Mouse (Mus musculus) fibroblast of lung, adult 2 months (primary cell): ENCODE data around the gene Scmh1.
A peak's percentile ranks its signal among the peaks of the same experiment; 100 is the strongest.

Source experiments
- DNase-seq: peaks from one replicate; pipeline ENCODE4 v3.0.0-alpha.2; 2011; ENCODE audit warnings: low read depth

The Scmh1 gene

DNA sequence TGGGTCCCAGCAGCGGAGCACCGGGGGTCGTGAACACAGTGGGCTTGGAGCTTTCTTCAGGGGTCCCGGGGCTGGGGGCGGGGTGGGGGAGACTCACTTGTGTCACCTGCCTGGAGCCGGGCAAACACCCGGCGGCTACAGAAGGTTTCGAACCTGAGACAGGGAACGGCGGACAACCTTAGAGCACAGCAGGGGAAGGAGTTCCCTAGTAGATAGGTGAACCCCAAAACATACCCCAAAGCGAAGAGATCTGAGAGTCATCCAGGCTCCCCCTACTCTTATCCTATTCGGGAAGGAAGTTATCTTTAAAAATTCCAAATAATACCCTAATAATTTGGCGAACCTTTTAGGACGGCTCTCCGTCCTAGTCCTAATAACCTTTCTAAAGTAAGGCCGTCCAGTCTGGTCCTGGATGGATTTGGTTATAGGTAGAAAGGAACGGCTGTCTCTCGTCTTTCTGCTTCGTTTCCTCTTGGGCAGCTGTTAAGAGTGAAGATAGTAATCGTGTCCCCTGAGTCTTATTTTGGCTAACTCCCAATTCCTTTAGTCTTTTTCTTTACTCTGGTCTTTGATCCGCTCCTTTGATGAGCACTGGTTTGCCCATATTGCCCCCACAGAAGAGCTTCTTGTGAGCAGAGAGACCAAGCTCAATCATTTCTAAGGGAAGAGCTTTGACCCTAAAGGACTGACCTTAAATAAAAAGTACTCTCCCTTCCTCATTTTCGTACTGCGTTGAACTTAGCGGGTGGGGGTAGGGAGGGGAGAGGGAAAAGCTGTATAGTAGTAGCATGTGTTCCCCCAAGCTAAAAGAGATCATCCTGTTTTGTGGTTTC lies 941 bp downstream of the Scmh1 start:
- DNase-seq, result no peak

DNA sequence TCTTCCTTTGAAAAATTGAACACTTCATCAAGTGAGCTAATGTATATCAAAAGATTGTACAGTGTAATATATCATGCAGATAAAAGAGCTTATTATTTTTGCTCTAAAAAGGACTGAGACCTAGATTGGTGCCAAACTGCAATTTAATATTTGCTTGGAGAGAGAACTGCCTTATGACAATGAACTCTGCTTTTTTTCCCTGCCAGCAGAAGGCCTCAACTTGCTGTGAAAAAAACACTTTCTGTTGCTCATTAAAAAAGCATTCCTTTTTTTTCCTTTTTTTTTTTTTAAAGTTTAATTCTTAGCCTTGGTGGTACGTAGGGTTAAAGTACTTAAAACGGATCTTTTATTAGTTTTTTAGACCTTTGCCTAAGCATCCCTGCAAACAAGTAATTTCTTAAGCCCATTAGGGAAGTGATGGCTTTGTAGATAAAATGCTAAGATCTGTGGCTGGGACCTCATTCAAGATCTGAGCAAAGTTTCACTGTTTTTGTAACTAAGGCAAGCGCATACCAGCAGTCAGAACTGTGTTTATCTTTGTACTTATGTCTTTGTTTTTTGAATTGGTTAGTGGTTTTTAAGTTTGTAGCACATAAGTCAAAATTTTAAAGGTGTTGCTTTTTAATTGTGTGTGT lies 1.7 kb downstream of the Scmh1 start:
- no peak for DNase-seq

DNA sequence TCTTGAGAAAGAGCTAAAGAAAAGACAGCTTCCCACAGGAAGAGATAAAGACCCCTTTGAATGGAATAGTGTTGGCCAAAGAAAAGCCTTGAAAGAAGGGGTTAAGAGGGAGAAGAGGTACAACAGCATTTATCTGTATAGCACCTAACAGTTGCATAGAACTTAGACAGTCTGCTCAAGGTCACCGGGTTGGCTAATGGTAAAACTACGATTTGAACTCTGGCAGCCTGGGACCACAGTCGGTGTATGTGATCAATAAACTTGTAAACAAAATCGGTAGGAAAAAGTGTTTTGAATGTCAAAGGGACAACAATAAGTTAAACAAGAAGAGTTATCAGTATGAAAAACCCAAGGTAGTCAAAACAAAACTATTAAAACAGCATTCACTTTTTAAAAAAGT lies 13.0 kb downstream of the Scmh1 start:
- DNase-seq, result no peak

DNA sequence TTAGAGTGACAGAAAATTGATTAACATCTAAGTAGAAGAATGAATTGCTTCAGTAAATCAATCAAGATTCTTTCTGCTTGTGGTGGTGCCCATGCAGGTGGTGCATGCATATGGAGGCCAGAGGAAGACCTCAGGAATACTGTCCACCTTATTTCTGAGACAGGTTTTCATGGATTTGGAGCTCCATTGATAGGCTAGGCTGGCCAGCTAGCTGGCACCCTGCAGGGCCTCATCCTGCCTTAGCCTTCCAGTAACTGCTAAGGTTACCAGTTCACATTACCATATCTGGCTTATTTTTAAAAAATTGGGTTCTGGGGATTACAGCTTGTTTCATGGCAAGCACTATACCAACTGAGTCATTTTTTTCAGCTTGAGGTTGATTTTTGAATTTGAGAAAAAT lies 15.1 kb downstream of the Scmh1 start:
- DNase-seq, result no peak

DNA sequence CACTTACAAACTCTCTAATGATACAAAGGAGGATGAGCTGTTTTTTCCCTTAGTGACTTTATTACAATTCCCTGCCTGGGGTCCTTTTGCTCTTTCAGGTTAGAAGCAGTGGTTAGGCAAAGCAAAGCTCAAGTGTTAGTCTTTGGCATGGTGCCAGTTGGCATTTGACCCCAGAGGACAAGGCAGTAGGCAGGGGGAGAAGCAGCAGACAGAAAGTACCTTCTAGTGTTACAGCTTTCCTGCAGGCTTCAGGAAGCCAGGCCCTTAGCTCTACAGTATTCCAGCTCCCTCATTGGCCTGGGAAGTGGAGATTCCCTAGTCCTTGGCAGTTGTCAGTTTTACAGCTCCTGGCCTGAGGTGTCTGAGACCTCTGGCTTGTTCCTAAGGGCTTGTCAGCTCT lies 15.6 kb downstream of the Scmh1 start:
- DNase-seq, result no peak

DNA sequence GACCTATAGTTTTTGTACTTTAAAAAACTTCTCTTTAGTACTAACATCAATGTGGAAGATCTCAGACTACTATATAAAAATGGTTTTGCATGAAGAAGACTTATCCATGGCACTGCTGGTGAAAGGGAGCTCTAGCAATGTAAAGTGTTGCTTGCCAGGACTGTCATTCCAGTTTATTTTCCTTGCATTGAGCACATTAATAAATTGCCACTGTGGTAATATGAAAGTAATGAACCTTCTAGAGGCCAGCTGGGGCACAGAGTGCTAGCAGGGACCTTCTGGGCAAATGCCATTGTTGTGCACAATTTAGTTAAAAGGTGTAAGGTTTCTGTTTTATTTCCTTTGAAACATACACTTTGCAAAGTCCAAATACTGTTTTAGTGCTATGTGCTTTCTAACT lies 25.5 kb downstream of the Scmh1 start:
- DNase-seq, result no peak

DNA sequence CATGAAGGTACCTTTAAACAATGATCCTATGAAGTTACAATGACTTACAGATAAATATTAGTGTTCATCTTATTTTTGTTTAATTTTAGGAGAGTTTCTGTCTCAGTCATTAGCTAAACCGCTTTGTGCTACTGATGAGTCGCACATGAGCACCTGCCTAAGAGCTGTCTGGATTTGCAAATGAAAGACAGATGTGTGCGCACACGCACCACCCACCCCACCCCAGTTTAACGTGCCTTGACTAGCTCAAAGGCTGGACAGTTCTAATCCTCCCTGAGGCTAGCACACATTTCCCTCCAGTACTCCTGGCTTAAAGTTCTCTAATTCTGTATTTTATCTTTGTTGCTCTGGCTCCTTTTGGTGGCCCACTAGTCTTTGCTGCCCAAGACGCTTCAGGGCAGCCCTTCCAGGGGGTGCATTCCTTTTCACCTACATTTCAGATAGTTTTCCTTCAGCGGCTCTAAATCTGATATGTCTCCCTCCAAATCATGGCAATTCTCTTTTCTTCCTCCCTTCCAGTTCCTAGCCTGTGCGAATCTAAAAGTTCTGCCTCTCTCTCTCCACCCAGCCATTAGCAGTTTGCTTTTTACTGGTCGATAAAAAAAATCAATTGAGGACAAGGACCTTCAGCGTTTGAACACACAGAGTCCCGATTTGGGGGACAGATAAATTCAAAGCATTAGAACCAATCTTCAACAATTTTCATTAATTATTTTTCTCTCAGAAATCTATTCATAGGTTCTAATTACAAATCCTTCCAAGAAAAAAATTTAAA lies 27.7 kb downstream of the Scmh1 start:
- no peak for DNase-seq

DNA sequence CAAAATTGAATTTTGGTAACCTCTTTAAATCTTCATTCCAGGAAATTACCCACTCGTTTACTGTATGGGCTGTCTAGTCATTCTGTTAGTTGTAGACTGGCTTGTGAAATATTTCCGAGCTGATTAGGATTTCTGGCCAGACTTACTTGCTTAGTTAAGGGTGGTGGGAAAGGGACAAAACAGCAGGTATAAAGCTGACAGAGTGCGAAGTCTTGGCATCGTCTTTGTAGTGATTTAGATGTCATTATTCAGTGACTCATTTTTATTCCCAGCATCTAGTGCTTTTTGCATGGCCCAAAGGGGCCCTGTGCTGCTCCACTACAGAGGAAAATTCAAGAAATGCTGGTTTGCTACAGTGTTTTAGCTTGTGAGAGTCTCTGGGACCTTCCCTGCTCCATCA lies 56.7 kb downstream of the Scmh1 start:
- peak; percentile 24 for DNase-seq

DNA sequence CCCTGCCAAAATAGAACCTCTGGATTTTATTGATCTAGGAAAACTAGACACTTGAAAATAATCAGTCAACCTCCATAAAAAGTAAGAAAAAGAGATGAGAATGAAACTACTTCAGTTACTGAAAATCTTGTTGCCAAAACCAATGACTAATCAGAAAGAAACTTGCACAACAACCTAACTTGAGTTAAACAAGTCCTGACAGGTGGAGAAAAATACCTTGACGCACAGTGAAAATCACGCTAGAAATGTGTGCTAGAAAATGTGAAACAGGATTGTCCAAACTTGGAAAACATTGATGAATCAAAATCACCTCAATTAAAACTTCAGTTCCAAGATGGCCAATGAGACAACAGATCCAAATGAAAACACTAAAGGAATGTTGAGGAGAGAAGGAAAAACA lies 67.9 kb downstream of the Scmh1 start:
- peak; percentile 63 for DNase-seq

DNA sequence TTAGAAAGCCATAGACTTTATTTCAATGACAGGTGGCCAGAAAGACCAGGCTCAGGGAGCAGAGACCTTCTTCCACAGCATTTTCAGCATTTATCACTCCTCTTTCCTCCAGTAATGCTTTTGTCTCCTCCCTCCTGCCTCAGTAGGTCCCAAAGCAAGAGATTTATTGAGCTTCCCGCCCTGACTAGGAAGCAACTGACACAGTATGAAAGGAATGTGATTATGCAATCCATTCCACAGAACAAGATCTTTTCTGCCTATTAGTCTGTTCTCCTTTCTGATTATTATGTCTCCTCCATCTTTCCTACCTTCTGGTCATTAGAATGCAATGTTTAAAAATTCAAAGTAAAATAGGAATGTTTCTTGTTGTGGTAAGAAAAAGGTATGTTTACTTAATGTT lies 82.6 kb downstream of the Scmh1 start:
- DNase-seq, result no peak

DNA sequence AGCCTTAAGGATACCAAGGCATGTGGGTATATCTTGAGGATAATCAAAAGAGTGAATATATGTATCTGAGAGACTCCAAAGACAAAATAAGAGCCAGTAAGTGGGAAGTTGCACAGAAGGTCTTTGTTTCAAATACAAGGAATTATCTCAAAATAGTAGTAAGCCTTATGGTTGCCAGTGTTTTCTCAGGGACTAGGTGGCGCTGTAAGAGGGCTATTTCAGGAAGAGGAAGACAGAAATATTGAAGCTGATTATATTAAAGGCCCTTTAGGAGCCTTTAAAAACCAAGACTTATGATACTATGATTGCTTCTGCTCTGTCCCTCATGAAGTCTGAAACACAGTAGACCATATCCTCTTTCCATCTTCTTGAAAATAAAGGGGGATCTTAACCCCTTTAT lies 101.9 kb downstream of the Scmh1 start:
- no peak for DNase-seq

DNA sequence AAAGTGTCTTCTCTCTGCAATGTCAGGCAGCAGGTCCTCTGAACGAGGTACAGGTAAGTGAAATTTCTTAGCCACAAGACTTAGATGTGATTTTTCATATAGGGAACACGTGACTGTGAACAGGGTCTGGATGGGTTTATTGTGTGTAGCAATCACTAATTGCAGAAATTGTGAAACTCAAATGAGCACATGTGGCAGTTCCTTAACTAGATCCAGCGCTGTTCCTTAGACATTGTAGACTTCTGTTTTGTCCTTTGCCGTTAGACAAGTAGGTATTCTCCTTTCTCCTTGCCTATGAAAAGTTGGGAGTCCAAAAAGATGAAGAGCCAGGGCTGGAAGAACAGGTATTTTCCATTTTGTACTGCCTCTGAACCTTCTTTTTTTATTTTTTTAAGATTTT lies 106.1 kb downstream of the Scmh1 start:
- no peak for DNase-seq

DNA sequence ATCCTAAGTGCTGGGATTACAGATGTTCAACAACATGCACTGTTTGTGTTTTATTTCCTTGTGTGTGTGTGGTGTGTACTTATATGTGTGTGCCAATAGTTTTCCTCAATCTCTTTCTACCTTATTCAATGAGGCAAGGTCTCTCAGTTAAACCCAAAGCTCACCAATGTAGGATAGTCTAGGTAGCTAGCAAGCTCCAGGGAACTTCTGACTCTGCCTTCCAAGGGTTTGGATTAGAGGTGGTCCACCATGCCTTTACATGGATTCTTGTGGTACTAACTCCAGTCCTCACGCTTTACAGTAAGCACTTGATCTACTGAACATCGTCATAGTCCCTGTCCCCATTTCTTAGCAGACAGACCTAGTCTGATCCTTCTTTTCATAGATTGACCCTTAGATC lies 109.3 kb downstream of the Scmh1 start:
- no peak for DNase-seq

DNA sequence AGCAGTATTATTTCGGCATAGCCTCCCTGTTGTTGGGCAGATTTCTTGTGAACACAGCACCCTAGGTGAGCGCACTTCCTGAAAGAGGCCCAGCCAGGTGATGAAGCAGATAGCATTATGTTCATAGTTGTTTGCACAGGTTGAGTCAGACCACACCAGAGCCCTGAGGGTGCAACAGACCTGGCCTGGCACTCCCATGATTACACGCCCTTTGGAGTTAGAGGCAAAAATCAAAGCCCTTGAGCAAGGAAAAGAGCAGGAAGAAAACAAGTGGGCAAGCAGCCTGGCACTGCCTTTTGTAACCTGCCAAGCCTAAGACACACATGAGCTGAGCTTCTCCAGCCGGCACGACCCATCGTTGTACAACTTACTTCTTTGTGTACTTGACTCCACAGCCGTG lies 111.4 kb downstream of the Scmh1 start:
- DNase-seq, result no peak

DNA sequence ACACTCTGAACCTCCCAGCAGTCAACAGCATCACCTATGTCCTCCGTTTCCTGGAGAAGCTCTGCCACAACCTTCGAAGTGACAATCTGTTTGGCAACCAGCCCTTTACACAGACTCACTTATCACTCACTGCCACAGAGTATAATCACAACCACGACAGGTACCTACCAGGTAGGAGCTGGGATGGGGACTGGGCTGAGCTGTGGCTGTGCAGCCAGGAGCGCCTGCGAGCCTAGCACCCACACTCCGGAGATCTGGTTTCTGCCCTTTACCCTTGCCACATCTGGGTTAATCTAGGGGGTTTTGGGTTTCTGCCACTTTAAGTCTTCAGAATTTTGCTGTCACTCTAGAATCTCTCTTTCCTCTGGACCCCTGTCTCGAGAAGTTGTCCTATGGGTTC lies 111.8 kb downstream of the Scmh1 start:
- no peak for DNase-seq

DNA sequence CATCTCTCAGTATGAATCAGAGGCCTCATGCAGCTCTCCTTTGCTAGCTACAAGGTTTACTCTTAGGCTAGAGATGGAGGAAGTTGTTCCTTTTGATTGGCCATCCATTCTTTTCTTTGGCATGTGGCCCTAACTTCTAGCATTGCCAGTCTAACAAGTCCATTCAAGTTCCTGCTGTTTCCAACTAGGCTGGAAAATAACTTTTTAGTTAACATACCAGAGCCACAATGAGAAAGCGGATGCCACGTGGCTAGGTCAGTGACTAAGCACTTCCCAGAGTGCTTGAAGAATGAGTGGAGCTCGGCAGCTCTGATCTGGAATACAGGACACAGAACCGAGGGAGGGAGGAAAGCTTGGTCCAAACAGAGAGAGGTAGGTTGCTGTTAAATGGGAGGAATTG lies 112.3 kb downstream of the Scmh1 start:
- peak; percentile 97 for DNase-seq

DNA sequence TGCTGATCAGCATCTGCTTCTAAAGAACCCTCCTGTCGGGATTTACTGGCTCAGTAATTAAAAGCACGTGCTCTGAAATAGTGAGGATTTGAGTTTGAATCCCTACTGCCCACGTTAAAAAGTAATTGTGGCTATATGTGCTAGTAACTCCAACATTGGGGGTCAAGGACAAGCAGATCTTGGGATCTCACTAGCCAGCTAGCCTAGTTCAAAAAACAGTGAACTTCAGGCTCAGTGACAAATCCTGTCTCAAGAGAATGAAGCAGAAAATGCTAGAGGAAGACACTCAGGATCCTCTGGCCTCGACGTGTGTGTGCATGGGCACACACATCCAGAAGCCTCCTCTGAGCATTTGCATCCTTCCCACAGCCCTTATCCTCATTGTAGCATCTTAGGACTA lies 116.7 kb downstream of the Scmh1 start:
- DNase-seq, result no peak

DNA sequence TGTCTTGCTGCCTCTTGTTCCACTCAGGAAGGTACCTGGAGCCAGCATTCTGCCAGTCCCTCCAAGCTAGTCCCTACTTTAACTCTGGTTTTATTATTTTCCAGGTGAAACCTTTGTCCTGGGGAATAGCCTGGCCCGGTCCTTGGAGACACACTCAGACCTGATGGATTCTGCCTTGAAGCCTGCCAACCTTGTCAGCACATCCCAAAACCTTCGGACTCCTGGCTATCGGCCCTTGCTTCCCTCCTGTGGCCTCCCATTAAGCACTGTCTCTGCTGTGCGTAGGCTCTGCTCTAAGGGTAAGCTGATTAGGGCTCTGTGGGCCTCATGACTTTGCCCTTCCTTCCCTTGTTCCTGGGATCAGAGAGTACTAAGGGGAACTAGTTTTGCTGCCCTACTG lies 117.3 kb downstream of the Scmh1 start:
- DNase-seq, result no peak

DNA sequence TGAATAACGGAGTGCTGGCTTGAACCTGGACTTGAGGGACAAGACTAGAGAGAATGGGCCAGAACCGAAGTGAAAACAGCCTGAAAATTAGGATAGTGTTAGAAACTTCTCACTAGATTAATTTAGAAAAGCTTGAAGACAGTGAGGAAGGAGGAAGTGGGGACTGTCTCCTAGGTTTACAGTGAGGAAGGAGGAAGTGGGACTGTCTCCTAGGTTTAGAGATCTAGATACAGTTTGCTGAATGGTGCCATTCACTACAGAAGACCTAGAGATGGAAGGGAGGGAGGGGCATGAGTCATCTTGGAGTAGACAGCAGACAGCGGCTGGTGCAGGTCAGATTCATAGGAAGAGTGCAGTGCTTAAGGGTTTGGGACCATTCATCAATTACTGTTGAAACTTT lies 118.0 kb downstream of the Scmh1 start:
- no peak for DNase-seq

DNA sequence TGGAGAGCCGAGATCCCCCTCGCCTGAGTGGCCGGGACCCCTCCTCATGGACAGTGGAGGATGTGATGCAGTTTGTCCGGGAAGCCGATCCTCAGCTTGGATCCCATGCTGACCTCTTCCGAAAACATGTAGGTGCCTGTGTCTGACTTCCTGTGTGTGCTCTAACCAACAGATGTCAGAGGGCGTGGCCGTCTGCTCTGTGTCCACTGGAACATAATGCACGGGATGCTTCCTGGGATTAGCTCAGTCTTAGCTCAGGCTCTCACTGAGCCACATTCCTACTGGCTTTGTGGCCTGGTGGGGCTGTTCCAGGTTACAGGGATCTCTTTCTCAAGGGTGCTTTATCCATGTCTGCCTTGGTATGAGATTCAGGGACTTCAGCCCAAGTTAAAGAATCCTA lies 123.1 kb downstream of the Scmh1 start:
- no peak for DNase-seq

DNA sequence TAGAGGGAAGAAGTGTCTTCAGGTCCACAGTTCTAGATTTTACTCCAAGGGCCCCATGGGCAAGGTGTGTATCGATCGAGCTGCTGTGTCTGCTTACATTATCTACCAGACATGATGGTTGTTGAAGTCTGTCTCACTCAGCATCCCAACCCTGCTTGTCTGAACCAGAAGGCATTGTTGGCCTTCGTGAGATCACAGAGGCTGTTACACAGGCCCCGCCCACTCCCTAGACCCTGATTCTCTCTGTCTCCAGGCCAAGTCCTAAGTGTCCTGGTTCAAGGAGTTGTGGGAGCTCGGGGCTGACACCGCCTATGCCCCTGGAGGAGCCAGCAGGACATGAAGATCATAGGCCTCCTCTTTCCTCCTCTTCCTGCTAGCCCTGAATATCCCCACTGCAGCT lies 126.9 kb downstream of the Scmh1 start, which contains the start of gene Slfnl1:
TSS of gene Slfnl1 (plus strand) at position 246 of the 400 bp plus-strand sequence.
- no peak for DNase-seq

DNA sequence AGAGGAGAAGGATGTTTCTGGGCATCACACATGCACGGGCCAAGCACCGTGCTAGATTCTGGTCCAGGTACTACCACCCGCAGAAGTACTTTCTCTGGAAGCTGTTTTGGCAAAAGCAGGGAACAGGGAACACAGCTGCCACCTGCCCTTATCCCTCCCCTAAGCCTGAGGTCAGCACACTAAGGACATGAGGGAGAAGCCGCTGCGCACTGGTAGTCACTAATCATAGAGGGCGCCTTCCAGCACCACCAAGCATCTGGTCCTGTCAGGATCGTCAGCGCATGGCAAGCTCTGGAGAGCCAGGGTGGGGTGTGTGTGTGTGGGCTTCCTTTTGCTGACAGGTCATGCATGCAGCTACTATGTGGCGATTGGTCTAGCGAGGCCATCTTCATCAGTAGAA lies 133.6 kb downstream of the Scmh1 start:
- DNase-seq, result no peak

DNA sequence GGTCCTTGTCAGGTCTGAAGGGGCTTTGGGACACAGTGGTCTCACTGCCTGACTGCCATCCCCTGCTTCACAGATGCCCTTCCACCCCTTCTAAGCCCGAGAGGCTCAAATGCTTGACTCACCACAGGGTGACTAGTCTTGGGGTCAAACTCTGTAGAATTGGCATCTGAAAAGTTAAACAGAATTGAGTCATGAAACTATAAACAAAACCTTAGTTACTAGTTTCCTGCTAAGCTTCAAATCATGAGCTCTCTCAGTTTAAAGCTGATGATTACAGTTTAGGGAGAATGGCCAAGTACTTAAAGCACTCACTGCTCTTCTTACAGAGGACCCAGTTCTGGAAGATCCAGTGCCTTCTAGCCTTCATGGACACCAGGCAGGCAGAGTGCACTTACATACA lies 139.8 kb downstream of the Scmh1 start:
- DNase-seq, result no peak
